Mouse (Mus musculus): ENCODE results near the gene Tas1r2.

Gene Tas1r2

GRCm38 (mm10) chr4:139638356-139638755, 15.0 kb upstream of the Tas1r2 start:
- no peak for DNase-seq (ENCODE audit: low spot score)

GRCm38 (mm10) chr4:139639801-139640200, 13.5 kb upstream of the Tas1r2 start:
- peak; percentile 37 for DNase-seq (ENCODE audit: low spot score)

GRCm38 (mm10) chr4:139640333-139640732, 13.0 kb upstream of the Tas1r2 start:
- DNase-seq (ENCODE audit: low spot score): no peak

GRCm38 (mm10) chr4:139640775-139641174, 12.6 kb upstream of the Tas1r2 start:
- DNase-seq (ENCODE audit: low spot score): no peak

GRCm38 (mm10) chr4:139641829-139642425, 11.4 kb upstream of the Tas1r2 start:
- DNase-seq (ENCODE audit: low spot score): peak; percentile 77

- DNase-seq (ENCODE audit: low spot score): peak; percentile 90
Measured at GRCm38 (mm10) chr4:139643972-139644371, 9.4 kb upstream of the Tas1r2 start.

GRCm38 (mm10) chr4:139646916-139647315, 6.4 kb upstream of the Tas1r2 start:
- DNase-seq (ENCODE audit: low spot score): peak; percentile 36

- no peak for DNase-seq (ENCODE audit: low spot score)
Measured at GRCm38 (mm10) chr4:139650086-139650743, 3.1 kb upstream of the Tas1r2 start.

- no peak for DNase-seq (ENCODE audit: low spot score)
Measured at GRCm38 (mm10) chr4:139650907-139651306, 2.4 kb upstream of the Tas1r2 start.

- DNase-seq (ENCODE audit: low spot score): no peak
Measured at GRCm38 (mm10) chr4:139661897-139662296, 8.6 kb downstream of the Tas1r2 start.

- DNase-seq (ENCODE audit: low spot score): no peak
Measured at GRCm38 (mm10) chr4:139667632-139668031, 14.3 kb downstream of the Tas1r2 start.

- peak; percentile 87 for DNase-seq (ENCODE audit: low spot score)
Measured at GRCm38 (mm10) chr4:139669847-139670246, 16.5 kb downstream of the Tas1r2 start.

- peak; percentile 52 for DNase-seq (ENCODE audit: low spot score)
Measured at GRCm38 (mm10) chr4:139675696-139676095, 22.4 kb downstream of the Tas1r2 start.

GRCm38 (mm10) chr4:139683728-139684638, 30.6 kb downstream of the Tas1r2 start:
- no peak for DNase-seq (ENCODE audit: low spot score)

GRCm38 (mm10) chr4:139684639-139685017, 31.3 kb downstream of the Tas1r2 start:
- DNase-seq (ENCODE audit: low spot score): peak; percentile 89

- DNase-seq (ENCODE audit: low spot score): no peak
Measured at GRCm38 (mm10) chr4:139688058-139688457, 34.7 kb downstream of the Tas1r2 start.

GRCm38 (mm10) chr4:139689627-139690269, 36.4 kb downstream of the Tas1r2 start:
- DNase-seq (ENCODE audit: low spot score): no peak

GRCm38 (mm10) chr4:139693315-139693714, 40.0 kb downstream of the Tas1r2 start:
- DNase-seq (ENCODE audit: low spot score): no peak

GRCm38 (mm10) chr4:139697755-139698154, 44.4 kb downstream of the Tas1r2 start:
- DNase-seq (ENCODE audit: low spot score): peak; percentile 58

- no peak for DNase-seq (ENCODE audit: low spot score)
Measured at GRCm38 (mm10) chr4:139698602-139699001, 45.3 kb downstream of the Tas1r2 start.

GRCm38 (mm10) chr4:139702914-139703313, 49.6 kb downstream of the Tas1r2 start:
- no peak for DNase-seq (ENCODE audit: low spot score)

- DNase-seq (ENCODE audit: low spot score): no peak
Measured at GRCm38 (mm10) chr4:139703468-139703867, 50.1 kb downstream of the Tas1r2 start.

Measured in embryo, embryonic 10 days (tissue).